In the genomic region with DNA sequence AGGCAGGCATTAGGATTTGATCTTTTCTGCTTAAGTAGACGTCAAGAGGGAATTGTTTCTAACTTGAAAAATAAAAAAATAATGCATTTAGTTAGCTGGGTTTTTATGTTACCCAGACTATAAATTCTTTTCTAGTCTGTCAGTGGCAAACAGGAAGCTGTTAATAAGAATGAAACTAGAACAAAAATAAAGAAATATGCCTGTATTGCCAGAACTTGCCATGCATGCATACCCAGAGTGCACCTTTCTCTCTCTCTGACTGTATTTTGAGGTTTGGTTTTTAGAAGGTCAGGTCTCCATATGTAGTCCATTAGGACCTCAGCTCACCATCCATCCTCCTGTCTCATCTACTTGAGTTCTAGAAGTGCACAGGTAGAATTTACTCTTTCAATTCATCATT, we compare ENCODE assay signal across 23 mouse cellular contexts.
A peak's percentile ranks its signal among the peaks of the same experiment; 100 is the strongest.
DNase-seq lines count a peak whose midpoint lies in the region; ATAC-seq lines count a peak whose summit lies in the region.
"Had no signal": no experiment of that assay in that cellular context is flagged by ENCODE, and none has a peak within 500 bp of the region (broad histone marks: within the 10 kb centered on the region; RNA-seq: fewer than 3 reads in every experiment).

No protein-coding gene starts in this region.

- no peak overlapping the region for H3K27ac ChIP-seq in intestine, embryonic 15.5 days
- H3K27ac ChIP-seq: embryonic facial prominence, embryonic 10.5 days; embryonic facial prominence, embryonic 12.5 days; forebrain, embryonic 13.5 days; forebrain, embryonic 15.5 days had no signal

- 40% methylated on average over 1 of the region's 1 CpGs for WGBS in intestine, embryonic 15.5 days

- no peaks in the 10 kb centered on the region for H3K4me1 ChIP-seq in intestine, embryonic 15.5 days (replicated peaks)
- H3K4me1 ChIP-seq: embryonic facial prominence, embryonic 10.5 days; embryonic facial prominence, embryonic 12.5 days; forebrain, embryonic 13.5 days; forebrain, embryonic 15.5 days had no signal

- no peaks in the 10 kb centered on the region for H3K27me3 ChIP-seq in intestine, embryonic 15.5 days (replicated peaks)
- H3K27me3 ChIP-seq: embryonic facial prominence, embryonic 12.5 days; forebrain, embryonic 13.5 days; forebrain, embryonic 15.5 days; Patski had no signal

- H3K9ac ChIP-seq in intestine, embryonic 15.5 days: no peak overlapping the region
- H3K9ac ChIP-seq: embryonic facial prominence, embryonic 12.5 days; forebrain, embryonic 13.5 days; forebrain, embryonic 15.5 days; forebrain, postnatal 0 days had no signal

- H3K4me2 ChIP-seq in intestine, embryonic 15.5 days (replicated peaks): no peak overlapping the region
- H3K4me2 ChIP-seq: embryonic facial prominence, embryonic 12.5 days; forebrain, embryonic 13.5 days; forebrain, embryonic 15.5 days had no signal

- peak; percentile 80 for ATAC-seq in CD4-positive, CD25-positive, alpha-beta regulatory T cell, adult 4 months
- ATAC-seq in activated CD4-positive, CD25-positive, alpha-beta regulatory T cell, adult 4 months: peak; percentile 54
- peak; percentile 77 for ATAC-seq in inflammation-experienced regulatory T-cells, adult 6 months
- ATAC-seq in intestine, embryonic 15.5 days: no peak
- ATAC-seq: forebrain, embryonic 13.5 days; forebrain, embryonic 15.5 days; forebrain, postnatal 0 days; Patski had no signal

- DNase-seq in A20 (ENCODE audit: low read depth, low spot score): peak; percentile 66
- no peak for DNase-seq in T-cell, adult 2 months (ENCODE audit: low spot score)
- no peak for DNase-seq in urinary bladder, postnatal 10 days (ENCODE audit: low spot score)
- DNase-seq in left cerebral cortex, adult 11 months (ENCODE audit: low spot score): no peak
- DNase-seq: adrenal gland, adult 8-10 months; adrenal gland, postnatal 14 days; adrenal gland, postnatal 36 days; cerebellum, adult 11-12 months; cerebellum, adult 2 months; cerebellum, adult 9-10 months; cerebellum, postnatal 10 days; cerebellum, postnatal 25 days; forebrain, postnatal 0 days had no signal

- H3K4me3 ChIP-seq in intestine, embryonic 15.5 days (replicated peaks): no peak overlapping the region
- H3K4me3 ChIP-seq: embryonic facial prominence, embryonic 10.5 days; embryonic facial prominence, embryonic 12.5 days; forebrain, embryonic 13.5 days; forebrain, embryonic 15.5 days had no signal

- H3K36me3 ChIP-seq in intestine, embryonic 15.5 days: no peaks in the 10 kb centered on the region
- H3K36me3 ChIP-seq: embryonic facial prominence, embryonic 10.5 days; embryonic facial prominence, embryonic 12.5 days; forebrain, embryonic 15.5 days; G1E had no signal

- no peaks in the 10 kb centered on the region for H3K9me3 ChIP-seq in intestine, embryonic 15.5 days
- H3K9me3 ChIP-seq: embryonic facial prominence, embryonic 10.5 days; embryonic facial prominence, embryonic 12.5 days; forebrain, embryonic 13.5 days; forebrain, embryonic 15.5 days; G1E had no signal
